ENCODE assay signal across 10 mouse cellular contexts in the genomic region with DNA sequence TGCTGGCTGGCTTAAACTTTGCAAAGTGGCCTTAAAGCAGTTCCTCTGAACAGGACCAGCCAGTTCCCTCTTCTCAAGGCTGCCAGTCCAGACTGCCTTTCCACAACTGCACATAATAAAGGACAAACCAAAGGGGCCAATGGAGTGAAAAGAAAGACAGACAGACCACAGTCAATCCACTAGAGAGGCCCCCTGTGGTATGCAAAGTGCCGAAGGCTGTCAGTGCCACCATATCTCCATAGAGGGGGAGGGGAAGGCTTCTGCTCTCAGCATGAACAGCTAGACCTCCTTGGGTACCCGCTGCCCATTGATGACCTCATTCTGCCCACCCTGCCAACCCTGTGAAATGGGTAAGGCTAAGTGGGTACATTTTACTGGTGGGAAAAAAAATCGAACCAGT. TPM values are rescaled to one million over a fixed set of nuclear protein-coding genes. Genes with fewer than 3 reads are reported as not detected.
DNase-seq lines count a peak whose midpoint lies in the region; ATAC-seq lines count a peak whose summit lies in the region.
"Had no signal": no experiment of that assay in that cellular context is flagged by ENCODE, and none has a peak within 500 bp of the region (broad histone marks: within the 10 kb centered on the region; RNA-seq: fewer than 3 reads in every experiment).

No protein-coding gene starts in this region.

- ATAC-seq in heart, embryonic 11.5 days (replicated peaks; ENCODE audit: insufficient number of reproducible peaks, low FRiP score, low TSS enrichment), result no peak
- ATAC-seq in midbrain, embryonic 16.5 days, result no peak
- ATAC-seq in limb, embryonic 12.5 days (ENCODE audit: insufficient number of reproducible peaks, insufficient read depth, low FRiP score, low TSS enrichment, low read depth), result peak; percentile 63
- ATAC-seq: activated CD4-positive, CD25-positive, alpha-beta regulatory T cell, adult 4 months had no signal

- DNase-seq in heart, adult 8-10 months (ENCODE audit: low spot score), result no peak
- DNase-seq in midbrain, embryonic 10.5 days (ENCODE audit: low spot score), result no peak
- no peak for DNase-seq in right cerebral cortex, postnatal 4 days
- no peak for DNase-seq in frontal cortex, adult 2 months (ENCODE audit: extremely low spot score in 1 of 2, low spot score in 1 of 2)
- no peak for DNase-seq in lung, postnatal 10 days

- peak overlapping the region; percentile 12; the same call in 1 of the 2 replicates for H3K4me2 ChIP-seq in heart, embryonic 11.5 days
- no peak overlapping the region for H3K4me2 ChIP-seq in midbrain, embryonic 16.5 days (ENCODE audit: low read length)
- peak overlapping the region; percentile 27; the same call in 1 of the 2 replicates for H3K4me2 ChIP-seq in limb, embryonic 12.5 days
- H3K4me2 ChIP-seq: midbrain, embryonic 12.5 days had no signal

- 11% methylated on average over 3 of the region's 3 CpGs for WGBS in heart, embryonic 11.5 days (ENCODE audit: insufficient replicate concordance)
- 28% methylated on average over 3 of the region's 3 CpGs for WGBS in midbrain, embryonic 10.5 days
- WGBS in midbrain, embryonic 16.5 days, result 13% methylated on average over 3 of the region's 3 CpGs
- WGBS in limb, embryonic 12.5 days, result 12% methylated on average over 3 of the region's 3 CpGs

- peaks cover 18% of the 10 kb centered on the region for H3K4me1 ChIP-seq in heart, embryonic 11.5 days (ENCODE audit: control insufficient read depth, insufficient read depth, low read length)
- H3K4me1 ChIP-seq in midbrain, embryonic 10.5 days, result peaks cover 25% of the 10 kb centered on the region
- peaks cover 9% of the 10 kb centered on the region for H3K4me1 ChIP-seq in midbrain, embryonic 16.5 days (ENCODE audit: control insufficient read depth, insufficient read depth, low read length)
- H3K4me1 ChIP-seq in limb, embryonic 12.5 days (replicated peaks), result peaks cover 34% of the 10 kb centered on the region

- H3K9me3 ChIP-seq in heart, embryonic 11.5 days (replicated peaks; ENCODE audit: control insufficient read depth, low read length), result no peaks in the 10 kb centered on the region
- H3K9me3 ChIP-seq in midbrain, embryonic 10.5 days (replicated peaks), result no peaks in the 10 kb centered on the region
- no peaks in the 10 kb centered on the region for H3K9me3 ChIP-seq in midbrain, embryonic 16.5 days (replicated peaks; ENCODE audit: control insufficient read depth, low read length, poor library complexity, severe bottlenecking)
- no peaks in the 10 kb centered on the region for H3K9me3 ChIP-seq in limb, embryonic 12.5 days
- H3K9me3 ChIP-seq: midbrain, embryonic 12.5 days had no signal

- no peaks in the 10 kb centered on the region for H3K36me3 ChIP-seq in heart, embryonic 11.5 days (ENCODE audit: control insufficient read depth, insufficient read depth, low read length)
- H3K36me3 ChIP-seq in midbrain, embryonic 10.5 days, result no peaks in the 10 kb centered on the region
- H3K36me3 ChIP-seq in midbrain, embryonic 16.5 days (ENCODE audit: control insufficient read depth, insufficient read depth, low read length), result no peaks in the 10 kb centered on the region
- H3K36me3 ChIP-seq in limb, embryonic 12.5 days, result no peaks in the 10 kb centered on the region
- H3K36me3 ChIP-seq: midbrain, embryonic 12.5 days had no signal

- no peak overlapping the region for H3K4me3 ChIP-seq in heart, embryonic 11.5 days (ENCODE audit: low read depth, low read length)
- H3K4me3 ChIP-seq in midbrain, embryonic 10.5 days, result no peak overlapping the region
- no peak overlapping the region for H3K4me3 ChIP-seq in midbrain, embryonic 16.5 days (ENCODE audit: low read depth, low read length)
- no peak overlapping the region for H3K4me3 ChIP-seq in limb, embryonic 12.5 days (replicated peaks)
- H3K4me3 ChIP-seq: midbrain, embryonic 12.5 days had no signal

- H3K9ac ChIP-seq in heart, embryonic 11.5 days (ENCODE audit: low read depth, low read length), result no peak overlapping the region
- no peak overlapping the region for H3K9ac ChIP-seq in midbrain, embryonic 16.5 days (ENCODE audit: low read depth, low read length)
- H3K9ac ChIP-seq in limb, embryonic 12.5 days (replicated peaks), result no peak overlapping the region
- H3K9ac ChIP-seq: midbrain, embryonic 12.5 days had no signal

- H3K27ac ChIP-seq in heart, embryonic 11.5 days (ENCODE audit: low read depth, low read length), result no peak overlapping the region
- H3K27ac ChIP-seq in midbrain, embryonic 10.5 days (replicated peaks), result peak overlapping the region; percentile 57
- H3K27ac ChIP-seq in midbrain, embryonic 16.5 days (ENCODE audit: low read length), result no peak overlapping the region
- no peak overlapping the region for H3K27ac ChIP-seq in limb, embryonic 12.5 days
- H3K27ac ChIP-seq: midbrain, embryonic 12.5 days had no signal

- H3K27me3 ChIP-seq in heart, embryonic 11.5 days (ENCODE audit: control insufficient read depth, insufficient read depth, low read length), result no peaks in the 10 kb centered on the region
- H3K27me3 ChIP-seq in midbrain, embryonic 10.5 days (ENCODE audit: low read depth, poor library complexity, severe bottlenecking), result 0 out of 2 replicates have a peak, but pooled peaks cover 15% of the 10 kb centered on the region
- H3K27me3 ChIP-seq in midbrain, embryonic 16.5 days (ENCODE audit: control insufficient read depth, insufficient read depth, low read depth, low read length), result no peaks in the 10 kb centered on the region
- no peaks in the 10 kb centered on the region for H3K27me3 ChIP-seq in limb, embryonic 12.5 days

RNA-seq across cellular contexts. Expression of a gene that starts 34.7 kb away (rescaled TPM):
- polyA plus RNA-seq in heart, embryonic 11.5 days (2014; fragmentation: Nextera tagmentation; extraction: Ambion mirVana), result 1.4 and 2.1 TPM in 2 replicates
- 10 to 100 TPM; 14.6 to 34.7 (median 21.5) TPM for total RNA-seq in heart, adult 8-10 months (2022)
- polyA plus RNA-seq in midbrain, embryonic 10.5 days (2016; fragmentation: Nextera tagmentation; extraction: Ambion mirVana), result 1.5 and 3.3 TPM in 2 replicates
- 6.6 and 6.9 TPM in 2 replicates for polyA plus RNA-seq in midbrain, embryonic 16.5 days (2015; fragmentation: Nextera tagmentation; extraction: Ambion mirVana)
- polyA plus RNA-seq in limb, embryonic 12.5 days (2016; fragmentation: Nextera tagmentation; extraction: Ambion mirVana), result 0.41 and 0.49 TPM in 2 replicates
- polyA plus RNA-seq in frontal cortex, adult 2 months (2012; rRNA removed), result 76.4 and 93.9 TPM in 2 replicates
